Mouse (Mus musculus): Measurements from ENCODE around the gene Gm13023. TPM values are rescaled to one million over a fixed set of nuclear protein-coding genes. Genes with fewer than 3 reads are reported as not detected.
"Not testable (repeated sequence)": the region's sequence is repeated elsewhere in the genome, so short reads cannot be mapped to it uniquely, and the experiment has no call there.

Gene Gm13023
- polyA plus RNA-seq (2012; rRNA removed): not detected in 2 replicates

DNA sequence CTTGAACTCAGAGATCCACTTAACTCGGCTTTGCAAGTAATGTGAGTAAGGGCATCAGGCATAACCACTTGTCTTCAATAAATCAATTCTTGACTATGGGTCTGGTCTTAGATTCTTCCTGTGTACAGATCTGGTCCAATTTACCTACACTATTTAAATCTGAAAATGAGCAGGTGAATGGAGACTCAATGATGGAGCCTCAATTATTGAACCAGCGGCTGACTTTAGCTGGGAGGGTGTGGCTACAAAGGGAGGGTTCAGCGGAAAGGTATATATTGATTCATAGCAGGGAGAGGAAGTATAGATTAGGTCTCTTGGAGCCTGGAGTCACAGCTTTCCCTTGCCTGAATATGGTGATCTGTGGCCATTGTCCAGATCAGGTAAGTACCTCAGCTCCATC is at the start of gene Gm13023:
Gene Gm13023 (plus strand): TSS at position 301 of the 400 bp plus-strand sequence.
- not testable (repeated sequence) for H3K4me1 ChIP-seq (replicated peaks; ENCODE audit: control insufficient read depth, insufficient read depth, low read length); H3K4me3 ChIP-seq (ENCODE audit: control insufficient read depth, insufficient read depth, low read length); H3K27me3 ChIP-seq (ENCODE audit: control insufficient read depth, insufficient read depth, low read length); H3K27ac ChIP-seq (ENCODE audit: control insufficient read depth, insufficient read depth, low read length); H3K36me3 ChIP-seq (ENCODE audit: control insufficient read depth, insufficient read depth, low read length); DNase-seq
- 93% methylated on average over 3 of the region's 3 CpGs for WGBS

DNA sequence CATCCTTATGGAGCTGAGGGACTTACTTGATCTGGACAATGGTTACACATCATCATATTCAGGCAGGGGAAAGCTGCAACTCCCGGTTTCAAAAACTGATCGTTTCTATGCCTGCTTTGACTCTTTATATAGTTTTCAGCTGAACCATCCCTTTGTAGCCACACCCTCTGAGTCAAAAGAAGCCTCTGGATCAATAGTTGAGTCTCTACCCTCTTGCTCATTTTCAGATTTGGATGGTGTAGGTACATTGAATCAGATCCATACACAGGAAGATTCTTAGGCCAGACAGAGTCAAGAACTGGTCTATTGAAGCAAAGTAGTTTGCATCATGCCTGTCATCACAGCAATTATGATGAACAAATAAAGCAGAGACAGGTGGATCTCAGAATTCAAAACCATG is 26.8 kb downstream of the Gm13023 start, which contains the start of gene Gm13084:
Gene Gm13084 (minus strand): TSS at position 101 of the 400 bp plus-strand sequence.
- WGBS: 81% methylated on average over 2 of the region's 2 CpGs
- Histone ChIP-seq H3K4me1 (replicated peaks; ENCODE audit: control insufficient read depth, insufficient read depth, low read length) (no peaks in the 10 kb centered on the region), H3K27me3 (ENCODE audit: control insufficient read depth, insufficient read depth, low read length) (no peaks in the 10 kb centered on the region), H3K36me3 (ENCODE audit: control insufficient read depth, insufficient read depth, low read length) (no peaks in the 10 kb centered on the region), H3K4me3 (ENCODE audit: control insufficient read depth, insufficient read depth, low read length) (no peak within 1 kb of the TSS), H3K27ac (ENCODE audit: control insufficient read depth, insufficient read depth, low read length) (no peak within 1 kb of the TSS)
- no peak for DNase-seq
- no peak for TF ChIP-seq CTCF (IDR thresholded peaks at IDR 0.05; ENCODE audit: borderline replicate concordance, control insufficient read depth, extremely low read depth, insufficient read depth, low read length, poor library complexity)
- no peak for TF ChIP-seq POLR2A (IDR thresholded peaks at IDR 0.05; ENCODE audit: control insufficient read depth, extremely low read depth, insufficient read depth, low read length, poor library complexity)

Other genes starting within 250 kb of the Gm13023 start
- not detected in 2 replicates for gene BC080695, start 237.7 kb upstream of the Gm13023 start, polyA plus RNA-seq (2012; rRNA removed)
- gene Gm13057, start 237.6 kb upstream of the Gm13023 start, polyA plus RNA-seq (2012; rRNA removed): not detected in 2 replicates
- gene Gm13083, start 174.3 kb upstream of the Gm13023 start, polyA plus RNA-seq (2012; rRNA removed): not detected in 2 replicates
- not detected in 2 replicates for gene Gm13088, start 132.1 kb upstream of the Gm13023 start, polyA plus RNA-seq (2012; rRNA removed)
- gene Gm13089, start 86.6 kb upstream of the Gm13023 start, polyA plus RNA-seq (2012; rRNA removed): not detected in 2 replicates
- not detected in 2 replicates for gene Gm13078, start 69.9 kb upstream of the Gm13023 start, polyA plus RNA-seq (2012; rRNA removed)
- gene Gm13084, start 26.7 kb downstream of the Gm13023 start, polyA plus RNA-seq (2012; rRNA removed): not detected in 2 replicates
- gene Gm13103, start 57.1 kb downstream of the Gm13023 start, polyA plus RNA-seq (2012; rRNA removed): not detected in 2 replicates
- gene Pramef6, start 111.0 kb downstream of the Gm13023 start, polyA plus RNA-seq (2012; rRNA removed): not detected in 2 replicates
- gene Pramef25, start 161.7 kb downstream of the Gm13023 start, polyA plus RNA-seq (2012; rRNA removed): not detected in 2 replicates
- gene Gm13101, start 177.6 kb downstream of the Gm13023 start, polyA plus RNA-seq (2012; rRNA removed): not detected in 2 replicates
- not detected in 2 replicates for gene Pramef17, start 205.0 kb downstream of the Gm13023 start, polyA plus RNA-seq (2012; rRNA removed)

Data from thymus, adult 2 months (tissue).